In the genomic region with DNA sequence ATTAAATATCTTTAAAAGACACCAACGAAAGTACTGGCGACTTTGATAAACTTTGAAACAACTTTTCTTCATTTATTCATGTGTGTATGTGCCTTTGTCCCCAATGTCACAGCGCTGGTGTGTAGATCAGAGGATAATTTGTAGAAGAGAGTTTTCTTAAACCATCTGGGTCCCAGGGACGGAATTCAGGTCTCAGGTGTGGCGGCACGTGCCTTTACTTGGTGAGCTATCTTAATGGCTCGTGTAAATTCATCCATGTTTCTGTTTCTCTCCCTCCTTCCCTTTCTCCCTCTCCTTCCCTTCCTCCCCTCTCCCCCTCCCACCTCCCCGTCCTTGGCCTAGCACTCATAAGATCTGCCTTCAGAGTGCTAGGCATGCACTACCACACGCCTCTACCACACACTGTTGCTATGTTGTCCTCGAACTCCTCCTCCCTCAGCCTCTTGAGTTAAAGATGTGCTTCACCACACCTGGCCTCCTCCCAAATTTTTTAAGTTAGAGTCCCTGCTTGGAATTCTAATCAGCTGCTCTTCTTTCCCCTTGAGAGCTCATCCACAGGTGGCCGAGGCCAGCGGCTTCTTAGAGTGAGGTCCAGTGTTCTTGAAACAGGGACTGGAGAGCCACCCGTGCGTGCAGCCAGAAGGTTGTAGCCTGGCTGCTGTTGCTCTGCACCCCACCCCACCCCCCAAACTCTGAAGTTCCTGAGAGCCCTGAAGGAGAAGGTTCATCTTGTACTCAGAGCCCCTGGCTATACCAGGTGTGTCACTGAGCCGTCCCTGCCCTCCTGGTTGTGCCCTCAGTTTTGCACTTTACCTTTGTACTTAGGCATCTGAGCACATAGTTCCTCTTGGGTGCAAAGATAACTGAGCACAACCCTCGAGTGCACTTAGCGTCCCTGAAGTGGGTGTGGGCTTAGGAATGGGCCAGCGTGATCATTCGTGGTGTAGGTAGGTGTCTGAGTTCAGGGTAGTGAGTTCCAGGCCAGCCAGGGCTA, we compare ENCODE assay signal across 8 mouse cellular contexts. TPM values are rescaled to one million over a fixed set of nuclear protein-coding genes. Genes with fewer than 3 reads are reported as not detected.
DNase-seq lines count a peak whose midpoint lies in the region; ATAC-seq and TF ChIP-seq lines count a peak whose summit lies in the region.

No protein-coding gene starts in this region.

- no peaks in the 10 kb centered on the region for H3K9me3 ChIP-seq in hindbrain, embryonic 12.5 days (replicated peaks)
- H3K9me3 ChIP-seq in neural tube, embryonic 13.5 days = no peaks in the 10 kb centered on the region

- peak overlapping the region; percentile 88 for H3K4me2 ChIP-seq in hindbrain, embryonic 12.5 days (replicated peaks)
- peak overlapping the region; percentile 87 for H3K4me2 ChIP-seq in neural tube, embryonic 13.5 days

- H3K4me1 ChIP-seq in hindbrain, embryonic 12.5 days = peaks cover 37% of the 10 kb centered on the region
- H3K4me1 ChIP-seq in liver, adult 2 months (ENCODE audit: control insufficient read depth, insufficient read depth, low read length) = peaks cover 38% of the 10 kb centered on the region
- H3K4me1 ChIP-seq in neural tube, embryonic 13.5 days (replicated peaks) = peaks cover 40% of the 10 kb centered on the region

- peak; percentile 20 for DNase-seq in Muller cell, postnatal 12 days (ENCODE audit: inconsistent ontology term)
- peak; percentile 88 for DNase-seq in liver, adult 2 months (ENCODE audit: extremely low read depth, low read depth, low spot score)
- DNase-seq in layer of hippocampus, adult 9-11 months = no peak
- DNase-seq in urinary bladder, postnatal 25 days (ENCODE audit: low spot score) = no peak
- DNase-seq in adipocyte (ENCODE audit: low spot score) = no peak

- H3K27ac ChIP-seq in hindbrain, embryonic 12.5 days = no peak overlapping the region
- H3K27ac ChIP-seq in liver, adult 2 months (replicated peaks; ENCODE audit: insufficient read depth, low read depth, low read length) = peak overlapping the region; percentile 95
- 0 out of 2 replicates have a peak overlapping the region, but pooled peaks have one; percentile 85 for H3K27ac ChIP-seq in neural tube, embryonic 13.5 days (replicated peaks)

- 28% methylated on average over 19 of the region's 19 CpGs for WGBS in hindbrain, embryonic 12.5 days
- WGBS in liver, adult 2 months = 13% methylated on average over 19 of the region's 19 CpGs
- 33% methylated on average over 19 of the region's 19 CpGs for WGBS in neural tube, embryonic 13.5 days

- no peak for TF ChIP-seq POLR2A in liver, adult 2 months (IDR thresholded peaks at IDR 0.05; ENCODE audit: extremely low read depth, insufficient read depth, low read length)

- H3K79me3 ChIP-seq in C2C12 (ENCODE audit: low read depth) = peaks cover 7% of the 10 kb centered on the region

- no peaks in the 10 kb centered on the region for H3K36me3 ChIP-seq in C2C12 (ENCODE audit: control insufficient read depth, insufficient read depth)
- H3K36me3 ChIP-seq in hindbrain, embryonic 12.5 days = no peaks in the 10 kb centered on the region
- no peaks in the 10 kb centered on the region for H3K36me3 ChIP-seq in liver, adult 2 months (ENCODE audit: control insufficient read depth, insufficient read depth, low read length)
- no peaks in the 10 kb centered on the region for H3K36me3 ChIP-seq in neural tube, embryonic 13.5 days

- H3ac ChIP-seq in C2C12 (ENCODE audit: control insufficient read depth, insufficient read length, low read depth) = peak overlapping the region; percentile 90

- H3K27me3 ChIP-seq in C2C12 (ENCODE audit: control insufficient read depth, insufficient read depth, insufficient read length) = no peaks in the 10 kb centered on the region
- H3K27me3 ChIP-seq in hindbrain, embryonic 12.5 days = no peaks in the 10 kb centered on the region
- H3K27me3 ChIP-seq in liver, adult 2 months (ENCODE audit: control insufficient read depth, insufficient read depth, low read length) = no peaks in the 10 kb centered on the region
- H3K27me3 ChIP-seq in neural tube, embryonic 13.5 days = no peaks in the 10 kb centered on the region

- TF ChIP-seq CTCF in C2C12 (IDR thresholded peaks at IDR 0.05; ENCODE audit: control insufficient read depth, insufficient read depth, insufficient read length) = no peak
- no peak for TF ChIP-seq CTCF in liver, adult 2 months (IDR thresholded peaks at IDR 0.05; ENCODE audit: low read depth, low read length)

- H3K79me2 ChIP-seq in C2C12 (ENCODE audit: control insufficient read depth, insufficient read depth) = peaks cover 30% of the 10 kb centered on the region
- H3K79me2 ChIP-seq in liver, adult 2 months (ENCODE audit: control insufficient read depth, insufficient read depth, low read length) = peaks cover 14% of the 10 kb centered on the region

- H3K4me3 ChIP-seq in C2C12 (ENCODE audit: insufficient read depth, poor library complexity, severe bottlenecking) = peak overlapping the region; percentile 59
- peak overlapping the region; percentile 74 for H3K4me3 ChIP-seq in hindbrain, embryonic 12.5 days
- peak overlapping the region; percentile 86 for H3K4me3 ChIP-seq in liver, adult 2 months (ENCODE audit: insufficient read depth, low read depth, low read length)
- H3K4me3 ChIP-seq in neural tube, embryonic 13.5 days = peak overlapping the region; percentile 78

- no peak for ATAC-seq in hindbrain, embryonic 12.5 days (ENCODE audit: low FRiP score)
- ATAC-seq in neural tube, embryonic 13.5 days (ENCODE audit: low read depth) = no peak

- H3K9ac ChIP-seq in hindbrain, embryonic 12.5 days = peak overlapping the region; percentile 77
- peak overlapping the region; percentile 20 for H3K9ac ChIP-seq in liver, adult 2 months (ENCODE audit: low read depth, low read length)
- peak overlapping the region; percentile 81 for H3K9ac ChIP-seq in neural tube, embryonic 13.5 days

TF ChIP-seq in C2C12, 6 proteins besides CTCF, POLR2A, EP300 and RAD21:
- TF ChIP-seq MYOD1 (IDR thresholded peaks at IDR 0.05; ENCODE audit: control insufficient read depth, insufficient read length, low read depth) (no peak), FOSL1 (IDR thresholded peaks at IDR 0.05; ENCODE audit: insufficient read depth, low read length, poor library complexity, severe bottlenecking) (no peak), USF1 (IDR thresholded peaks at IDR 0.05; ENCODE audit: low read depth) (no peak), MAX (IDR thresholded peaks at IDR 0.05) (no peak), MYOG (IDR thresholded peaks at IDR 0.05; ENCODE audit: control insufficient read depth, extremely low read depth, insufficient read length) (no peak), CEBPB (IDR thresholded peaks at IDR 0.05; ENCODE audit: low read depth) (no peak)

RNA-seq across cellular contexts. Expression of gene Zfyve21, which starts 1.1 kb away (rescaled TPM):
- 40.0 TPM for polyA plus RNA-seq in C2C12 (2012; fragmentation: generic; extraction: Trizol)
- polyA plus RNA-seq in hindbrain, embryonic 12.5 days (2016; fragmentation: Nextera tagmentation; extraction: Ambion mirVana) = 53.5 and 56.8 TPM in 2 replicates
- 63.3 and 75.6 TPM in 2 replicates for total RNA-seq in liver, adult 2 months (2014; rRNA removed)
- polyA plus RNA-seq in liver, adult 2 months (2012; rRNA removed) = 65.5 and 72.8 TPM in 2 replicates
- polyA plus RNA-seq in neural tube, embryonic 13.5 days (2015; fragmentation: Nextera tagmentation; extraction: Ambion mirVana) = 41.4 and 50.1 TPM in 2 replicates

RNA-seq across cellular contexts. Expression of gene Xrcc3, which starts 1.4 kb away (rescaled TPM):
- 4.8 TPM for polyA plus RNA-seq in C2C12 (2012; fragmentation: generic; extraction: Trizol)
- 5.8 and 6.4 TPM in 2 replicates for polyA plus RNA-seq in hindbrain, embryonic 12.5 days (2016; fragmentation: Nextera tagmentation; extraction: Ambion mirVana)
- total RNA-seq in liver, adult 2 months (2014; rRNA removed) = 1.1 and 2.6 TPM in 2 replicates
- polyA plus RNA-seq in liver, adult 2 months (2012; rRNA removed) = 4.4 and 4.6 TPM in 2 replicates
- polyA plus RNA-seq in neural tube, embryonic 13.5 days (2015; fragmentation: Nextera tagmentation; extraction: Ambion mirVana) = 2.6 and 2.8 TPM in 2 replicates

RNA-seq across cellular contexts. Expression of gene Klc1, which starts 56.4 kb away (rescaled TPM):
- 116 TPM for polyA plus RNA-seq in C2C12 (2012; fragmentation: generic; extraction: Trizol)
- polyA plus RNA-seq in hindbrain, embryonic 12.5 days (2016; fragmentation: Nextera tagmentation; extraction: Ambion mirVana) = 430 and 446 TPM in 2 replicates
- 15.3 and 18.8 TPM in 2 replicates for total RNA-seq in liver, adult 2 months (2014; rRNA removed)
- 11.7 and 17.4 TPM in 2 replicates for polyA plus RNA-seq in liver, adult 2 months (2012; rRNA removed)
- polyA plus RNA-seq in neural tube, embryonic 13.5 days (2015; fragmentation: Nextera tagmentation; extraction: Ambion mirVana) = 593 and 603 TPM in 2 replicates

Comparison
In these comparisons a context has a peak if more than half of its experiments do, and no peak if none do; other contexts are left out.
1. DNase-seq: peak in Muller cell, postnatal 12 days (single experiment) and liver, adult 2 months (single experiment); none in layer of hippocampus, adult 9-11 months (single experiment), urinary bladder, postnatal 25 days (single experiment) and adipocyte (single experiment).
2. H3K9ac ChIP-seq: peak in every context shown above with its lines; median percentile 81 in neural tube, embryonic 13.5 days; 77 in hindbrain, embryonic 12.5 days; 20 in liver, adult 2 months.
3. Peak in every context shown above with its lines, with median percentiles within 50 percentile points of each other: H3K4me3 ChIP-seq.